In the genomic region with DNA sequence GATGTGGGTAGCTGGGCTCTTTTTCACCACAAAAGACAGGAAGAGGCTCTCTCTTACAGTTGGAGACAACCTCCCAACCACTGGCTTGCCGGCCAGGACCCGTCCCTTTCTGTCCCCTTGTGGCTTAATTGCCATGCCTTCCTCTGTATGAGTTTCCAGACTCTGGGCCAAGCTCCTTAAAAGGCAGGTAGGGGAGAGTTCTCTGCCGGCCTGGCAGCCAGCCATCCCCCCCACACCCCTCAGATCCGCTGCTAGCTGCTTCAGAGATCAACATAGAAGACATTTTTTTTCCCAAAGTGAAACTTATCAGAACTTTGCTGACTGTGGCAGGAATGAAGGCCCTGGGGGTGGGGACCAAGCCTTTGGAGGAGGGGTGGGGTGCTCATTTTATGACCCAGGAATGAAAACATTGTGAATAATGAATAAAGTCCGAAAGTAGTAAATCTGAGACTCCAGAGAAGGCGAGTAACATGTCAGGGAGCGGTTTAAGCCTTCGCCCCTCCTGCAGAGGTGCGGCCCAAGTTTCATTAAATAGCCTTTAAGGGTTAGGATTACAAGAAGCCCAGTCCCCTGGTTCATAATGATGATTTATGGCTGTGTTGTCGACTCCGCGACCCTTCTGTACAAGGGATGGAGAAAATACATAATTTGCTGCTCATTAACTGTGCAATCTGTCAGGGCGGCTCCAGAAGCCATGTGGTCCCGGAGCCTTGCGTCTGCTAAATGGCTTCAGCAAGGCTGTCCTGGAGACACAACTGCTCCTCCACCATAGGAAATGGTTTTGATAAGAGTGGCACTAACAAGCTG, we compare ENCODE assay signal across 8 mouse cellular contexts. TPM values are rescaled to one million over a fixed set of nuclear protein-coding genes. Genes with fewer than 3 reads are reported as not detected.
DNase-seq lines count a peak whose midpoint lies in the region; ATAC-seq and TF ChIP-seq lines count a peak whose summit lies in the region.

No protein-coding gene starts in this region.

- no peak overlapping the region; the same call in 1 of the 2 replicates for H3K9ac ChIP-seq in embryonic facial prominence, embryonic 13.5 days
- H3K9ac ChIP-seq in heart, embryonic 15.5 days, result no peak overlapping the region
- H3K9ac ChIP-seq in kidney, postnatal 0 days (ENCODE audit: low read depth, low read length), result no peak overlapping the region
- H3K9ac ChIP-seq in neural tube, embryonic 15.5 days (replicated peaks), result no peak overlapping the region

- no peak for ATAC-seq in embryonic facial prominence, embryonic 13.5 days (ENCODE audit: insufficient number of reproducible peaks, insufficient read depth, low FRiP score, low TSS enrichment, low read depth)
- ATAC-seq in heart, embryonic 15.5 days (replicated peaks; ENCODE audit: insufficient number of reproducible peaks, insufficient read depth, low FRiP score, low read depth), result peak; percentile 59
- ATAC-seq in kidney, postnatal 0 days (replicated peaks; ENCODE audit: low FRiP score, low read depth), result no peak; the same call in 1 of the 2 replicates
- no peak for ATAC-seq in neural tube, embryonic 15.5 days (ENCODE audit: low FRiP score)

- no peaks in the 10 kb centered on the region for H3K27me3 ChIP-seq in embryonic facial prominence, embryonic 13.5 days
- H3K27me3 ChIP-seq in heart, embryonic 15.5 days, result no peaks in the 10 kb centered on the region
- no peaks in the 10 kb centered on the region for H3K27me3 ChIP-seq in kidney, postnatal 0 days (ENCODE audit: insufficient read depth, low read length)
- H3K27me3 ChIP-seq in neural tube, embryonic 15.5 days (replicated peaks), result no peaks in the 10 kb centered on the region

- peaks cover 34% of the 10 kb centered on the region for H3K36me3 ChIP-seq in embryonic facial prominence, embryonic 13.5 days
- 0 out of 2 replicates have a peak, but pooled peaks cover 4% of the 10 kb centered on the region for H3K36me3 ChIP-seq in heart, embryonic 15.5 days
- H3K36me3 ChIP-seq in kidney, postnatal 0 days (ENCODE audit: insufficient read depth, low read length), result peaks cover 18% of the 10 kb centered on the region
- peaks cover 4% of the 10 kb centered on the region; the same call in 1 of the 2 replicates for H3K36me3 ChIP-seq in neural tube, embryonic 15.5 days

- 0 out of 2 replicates have a peak overlapping the region, but pooled peaks have one; percentile 10 for H3K4me2 ChIP-seq in embryonic facial prominence, embryonic 13.5 days
- H3K4me2 ChIP-seq in heart, embryonic 15.5 days, result peak overlapping the region; percentile 16; the same call in 1 of the 2 replicates
- H3K4me2 ChIP-seq in kidney, postnatal 0 days (ENCODE audit: low read length), result peak overlapping the region; percentile 30; the same call in 1 of the 2 replicates
- H3K4me2 ChIP-seq in neural tube, embryonic 15.5 days, result peak overlapping the region; percentile 11; the same call in 1 of the 2 replicates

- no peak overlapping the region for H3K4me3 ChIP-seq in embryonic facial prominence, embryonic 13.5 days
- H3K4me3 ChIP-seq in heart, embryonic 15.5 days, result no peak overlapping the region
- H3K4me3 ChIP-seq in kidney, postnatal 0 days (replicated peaks; ENCODE audit: low read depth, low read length), result no peak overlapping the region
- H3K4me3 ChIP-seq in neural tube, embryonic 15.5 days (replicated peaks), result no peak overlapping the region

- no peaks in the 10 kb centered on the region for H3K9me3 ChIP-seq in embryonic facial prominence, embryonic 13.5 days
- no peaks in the 10 kb centered on the region for H3K9me3 ChIP-seq in heart, embryonic 15.5 days (replicated peaks)
- H3K9me3 ChIP-seq in kidney, postnatal 0 days (replicated peaks; ENCODE audit: low read length), result no peaks in the 10 kb centered on the region
- H3K9me3 ChIP-seq in neural tube, embryonic 15.5 days (replicated peaks), result no peaks in the 10 kb centered on the region

- 31% methylated on average over 15 of the region's 15 CpGs for WGBS in embryonic facial prominence, embryonic 13.5 days
- 51% methylated on average over 15 of the region's 15 CpGs for WGBS in heart, embryonic 15.5 days
- WGBS in kidney, postnatal 0 days, result 21% methylated on average over 15 of the region's 15 CpGs
- 38% methylated on average over 15 of the region's 15 CpGs for WGBS in neural tube, embryonic 15.5 days

- no peak; the same call in 1 of the 2 replicates for TF ChIP-seq CTCF in kidney, postnatal 0 days (IDR thresholded peaks at IDR 0.05; ENCODE audit: low read depth)

- H3K27ac ChIP-seq in embryonic facial prominence, embryonic 13.5 days, result peak overlapping the region; percentile 83
- H3K27ac ChIP-seq in heart, embryonic 15.5 days, result peak overlapping the region; percentile 62
- peak overlapping the region; percentile 66 for H3K27ac ChIP-seq in kidney, postnatal 0 days
- H3K27ac ChIP-seq in neural tube, embryonic 15.5 days (replicated peaks), result peak overlapping the region; percentile 37; the same call in 1 of the 2 replicates

- peak; percentile 67 to 81 for DNase-seq in adrenal gland, adult (ENCODE audit: inconsistent age in 2 of 2, low spot score in 1 of 2)
- no peak for DNase-seq in adrenal gland, adult 18-20 months (ENCODE audit: low spot score in 2 of 2)
- DNase-seq in kidney, postnatal 0 days (ENCODE audit: low spot score), result peak; percentile 87
- no peak for DNase-seq in left cerebral cortex, adult 18-20 months (ENCODE audit: low spot score in 2 of 2)
- no peak for DNase-seq in cerebellum, adult 11-12 months

- H3K4me1 ChIP-seq in embryonic facial prominence, embryonic 13.5 days, result peaks cover 83% of the 10 kb centered on the region
- H3K4me1 ChIP-seq in heart, embryonic 15.5 days (replicated peaks), result peaks cover 39% of the 10 kb centered on the region
- peaks cover 35% of the 10 kb centered on the region for H3K4me1 ChIP-seq in kidney, postnatal 0 days (replicated peaks; ENCODE audit: insufficient read depth, low read length)
- peaks cover 42% of the 10 kb centered on the region for H3K4me1 ChIP-seq in neural tube, embryonic 15.5 days

RNA-seq across cellular contexts. Expression of a gene that starts 48.1 kb away (rescaled TPM):
- 100 to 1,000 TPM; 234 to 351 TPM for total RNA-seq in adrenal gland, adult 18-20 months (2021)
- polyA plus RNA-seq in embryonic facial prominence, embryonic 13.5 days (2015; fragmentation: Nextera tagmentation; extraction: Ambion mirVana), result 150 and 160 TPM in 2 replicates
- polyA plus RNA-seq in heart, embryonic 15.5 days (2015; fragmentation: Nextera tagmentation; extraction: Ambion mirVana), result 35.0 and 40.4 TPM in 2 replicates
- 77.4 and 79.6 TPM in 2 replicates for polyA plus RNA-seq in kidney, postnatal 0 days (2015; fragmentation: Nextera tagmentation; extraction: Ambion mirVana)
- 72.6 and 73.6 TPM in 2 replicates for polyA plus RNA-seq in neural tube, embryonic 15.5 days (2015; fragmentation: Nextera tagmentation; extraction: Ambion mirVana)
- total RNA-seq in left cerebral cortex, adult 18-20 months (2021), result 100 to 1,000 TPM; 164 to 176 TPM

Comparison
In these comparisons a context has a peak if more than half of its experiments do, and no peak if none do; other contexts are left out.
1. DNase-seq: peak in adrenal gland, adult (2 of 2) and kidney, postnatal 0 days (single experiment); none in adrenal gland, adult 18-20 months (0 of 2), left cerebral cortex, adult 18-20 months (0 of 2) and cerebellum, adult 11-12 months (single experiment).
2. Peak in every context shown above with its lines, with median percentiles within 50 percentile points of each other: H3K27ac ChIP-seq and H3K4me2 ChIP-seq.